Mouse (Mus musculus) liver, embryonic 15.5 days (tissue): ENCODE measurements around the gene Rcl1. TPM values are rescaled to one million over a fixed set of nuclear protein-coding genes. Genes with fewer than 3 reads are reported as not detected.

ENCODE experiments used
- ATAC-seq: fragments of 200-750 bp; cut with Nextera tagmentation; 2 replicates; pipeline ENCODE4 v1.8.0; 2017; ENCODE audit warnings: moderate number of reproducible peaks, mild to moderate bottlenecking, moderate library complexity; ENCODE audit not compliant: insufficient read depth
- H3K27ac ChIP-seq: fragments of 300-500 bp; sonication (generic); replicated peaks from 2 replicates; pipeline ENCODE4 v1.5.1; 2015; ENCODE audit warnings: mild to moderate bottlenecking, inconsistent platforms
- H3K27me3 ChIP-seq: fragments of 300-500 bp; sonication (generic); 2 replicates; pipeline ENCODE4 v1.6.1; 2015; ENCODE audit warnings: mild to moderate bottlenecking, inconsistent platforms
- H3K36me3 ChIP-seq: fragments of 300-500 bp; sonication (generic); replicated peaks from 2 replicates; pipeline ENCODE4 v1.6.1; 2015; ENCODE audit warnings: moderate library complexity, mild to moderate bottlenecking, inconsistent platforms
- H3K4me1 ChIP-seq: fragments of 300-500 bp; sonication (generic); replicated peaks from 2 replicates; pipeline ENCODE4 v1.6.1; 2015; ENCODE audit warnings: inconsistent platforms
- H3K4me2 ChIP-seq: fragments of 300-500 bp; sonication (generic); 2 replicates; pipeline ENCODE4 v1.6.1; 2015; ENCODE audit warnings: moderate library complexity, mild to moderate bottlenecking, inconsistent platforms
- H3K4me3 ChIP-seq: fragments of 300-500 bp; sonication (generic); replicated peaks from 2 replicates; pipeline ENCODE4 v1.5.1; 2015; ENCODE audit warnings: mild to moderate bottlenecking, inconsistent platforms
- H3K9ac ChIP-seq: fragments of 300-500 bp; sonication (generic); 2 replicates; pipeline ENCODE4 v1.6.1; 2015; ENCODE audit warnings: moderate library complexity, mild to moderate bottlenecking, inconsistent platforms
- H3K9me3 ChIP-seq: fragments of 300-500 bp; sonication (generic); replicated peaks from 2 replicates; pipeline ENCODE4 v1.6.1; 2016; ENCODE audit warnings: inconsistent platforms
- WGBS: fragments of 180-500 bp; shearing (Covaris S2); methylation state at CpG from one replicate; pipeline ENCODE4 v1.1.7; 2015; ENCODE audit warnings: mixed read lengths; ENCODE audit not compliant: insufficient replicate concordance; 5-methylcytosine and 5-hydroxymethylcytosine counted together
- polyA plus RNA-seq: library from polyadenylated mRNA; unstranded; fragments of >200 nt; fragmentation: Nextera tagmentation; extraction: Ambion mirVana; gene quantifications from 2 replicates; pipeline ENCODE4 v1.2.1, GENCODE M21; 2015

The Rcl1 gene
- polyA plus RNA-seq, 1 experiment from 2014 or later = 65.8 TPM

- H3K27me3 ChIP-seq = no peaks in the 10 kb centered on the region
- no peak overlapping the region for H3K4me3 ChIP-seq
- peaks cover 13% of the 10 kb centered on the region for H3K36me3 ChIP-seq
- H3K27ac ChIP-seq = no peak overlapping the region
- H3K4me1 ChIP-seq = no peaks in the 10 kb centered on the region; the same call in 1 of the 2 replicates
- no peaks in the 10 kb centered on the region for H3K9me3 ChIP-seq
- H3K4me2 ChIP-seq = no peak overlapping the region
- H3K9ac ChIP-seq = no peak overlapping the region
- WGBS = 61% methylated on average over 2 of the region's 2 CpGs
- ATAC-seq = no peak
Observed at GRCm38 (mm10) chr19:29151443-29151842, 50.3 kb downstream of the Rcl1 start.

DNA sequence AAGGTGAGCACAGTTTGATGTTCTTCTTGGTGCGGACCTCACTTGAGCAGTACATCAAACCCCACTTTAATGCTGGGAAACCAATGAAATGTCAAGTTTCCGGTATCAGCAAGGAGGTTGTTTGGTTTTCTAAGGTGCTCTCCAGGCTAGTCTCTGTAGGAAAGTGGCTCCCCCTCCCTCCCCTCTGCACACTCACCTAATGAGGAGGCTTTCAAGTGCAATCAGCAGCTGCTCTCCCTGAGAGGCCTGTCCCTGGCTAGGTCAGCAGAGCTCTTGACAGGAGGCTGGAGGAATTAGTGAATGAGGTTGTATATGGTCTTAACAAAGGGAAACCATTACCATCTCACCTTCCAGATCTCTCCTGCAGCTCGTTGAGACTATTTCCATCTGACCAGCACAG lies 54.4 kb downstream of the Rcl1 start:
- H3K4me2 ChIP-seq = no peak overlapping the region
- H3K9me3 ChIP-seq = no peaks in the 10 kb centered on the region
- H3K27ac ChIP-seq = no peak overlapping the region
- no peaks in the 10 kb centered on the region for H3K27me3 ChIP-seq
- H3K9ac ChIP-seq = no peak overlapping the region
- no peaks in the 10 kb centered on the region for H3K36me3 ChIP-seq
- no peak for ATAC-seq
- no peaks in the 10 kb centered on the region; the same call in 1 of the 2 replicates for H3K4me1 ChIP-seq
- 68% methylated on average over 3 of the region's 3 CpGs for WGBS
- H3K4me3 ChIP-seq = no peak overlapping the region

GRCm38 (mm10) chr19:29156417-29156816 lies 55.2 kb downstream of the Rcl1 start:
- Histone ChIP-seq H3K4me2 (no peak overlapping the region), H3K36me3 (no peaks in the 10 kb centered on the region), H3K27ac (no peak overlapping the region), H3K4me3 (no peak overlapping the region), H3K27me3 (no peaks in the 10 kb centered on the region), H3K9me3 (no peaks in the 10 kb centered on the region), H3K9ac (no peak overlapping the region), H3K4me1 (no peaks in the 10 kb centered on the region; the same call in 1 of the 2 replicates)
- 41% methylated on average over 3 of the region's 3 CpGs for WGBS
- ATAC-seq = no peak

GRCm38 (mm10) chr19:29157678-29158466 lies 56.7 kb downstream of the Rcl1 start:
- Histone ChIP-seq H3K4me3 (no peak overlapping the region), H3K4me1 (no peaks in the 10 kb centered on the region; the same call in 1 of the 2 replicates), H3K27ac (no peak overlapping the region), H3K27me3 (no peaks in the 10 kb centered on the region), H3K9me3 (no peaks in the 10 kb centered on the region), H3K9ac (no peak overlapping the region), H3K4me2 (no peak overlapping the region), H3K36me3 (no peaks in the 10 kb centered on the region)
- no peak for ATAC-seq
- 62% methylated on average over 5 of the region's 5 CpGs for WGBS

DNA sequence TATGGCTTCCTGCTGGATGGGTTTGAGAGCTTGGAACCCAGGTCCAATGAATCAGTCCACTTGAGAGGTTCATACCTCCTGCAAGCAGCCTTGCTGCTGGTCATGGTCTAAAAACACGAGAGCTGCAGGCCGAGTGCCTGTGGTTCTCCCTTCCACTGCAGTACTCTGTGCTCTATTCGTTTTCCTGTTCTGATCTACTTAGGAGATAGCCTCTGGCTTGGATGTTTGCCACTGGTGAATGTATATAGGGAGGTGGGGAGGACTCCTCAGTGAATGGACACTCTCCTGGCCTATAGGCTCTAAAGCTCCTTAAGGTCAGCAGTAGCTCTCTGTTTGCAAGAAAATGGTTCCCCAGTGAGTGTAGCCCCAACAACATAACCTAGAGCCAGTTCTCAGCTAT lies 57.3 kb downstream of the Rcl1 start:
- ATAC-seq = no peak
- Histone ChIP-seq H3K27ac (no peak overlapping the region), H3K36me3 (no peaks in the 10 kb centered on the region), H3K4me2 (no peak overlapping the region), H3K9ac (no peak overlapping the region), H3K4me3 (no peak overlapping the region), H3K9me3 (no peaks in the 10 kb centered on the region), H3K27me3 (no peaks in the 10 kb centered on the region), H3K4me1 (no peaks in the 10 kb centered on the region; the same call in 1 of the 2 replicates)
- WGBS = 39% methylated on average over 3 of the region's 3 CpGs

GRCm38 (mm10) chr19:29163817-29164527 lies 62.8 kb downstream of the Rcl1 start:
- Histone ChIP-seq H3K36me3 (no peaks in the 10 kb centered on the region), H3K9me3 (no peaks in the 10 kb centered on the region), H3K4me1 (peaks cover 2% of the 10 kb centered on the region; the same call in 1 of the 2 replicates), H3K4me2 (no peak overlapping the region), H3K4me3 (no peak overlapping the region), H3K27ac (no peak overlapping the region), H3K9ac (no peak overlapping the region), H3K27me3 (no peaks in the 10 kb centered on the region)
- no peak for ATAC-seq
- WGBS = 64% methylated on average over 4 of the region's 4 CpGs

GRCm38 (mm10) chr19:29164528-29165166 lies 63.5 kb downstream of the Rcl1 start:
- no peaks in the 10 kb centered on the region for H3K9me3 ChIP-seq

DNA sequence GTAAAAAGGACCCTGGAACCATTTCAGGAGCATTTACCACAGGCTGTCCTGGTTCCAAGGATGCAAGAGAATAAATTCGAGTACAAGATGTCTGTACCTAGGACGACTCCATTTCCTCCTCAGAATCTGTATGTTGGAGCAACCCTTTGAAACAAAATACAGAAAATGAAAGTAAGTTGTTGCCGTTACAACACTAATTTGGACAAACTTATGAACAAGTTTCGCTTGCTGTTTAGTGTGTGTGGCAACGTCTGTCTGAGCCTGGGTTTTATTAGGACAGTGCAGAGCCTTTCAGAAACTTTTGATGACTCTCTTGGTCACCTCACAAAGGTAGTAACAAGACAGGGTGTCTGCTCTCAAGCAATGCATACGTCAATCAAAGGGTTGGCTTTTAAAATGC lies 66.8 kb downstream of the Rcl1 start:
- Histone ChIP-seq H3K9ac (no peak overlapping the region), H3K4me2 (no peak overlapping the region), H3K9me3 (no peaks in the 10 kb centered on the region), H3K4me3 (no peak overlapping the region), H3K36me3 (no peaks in the 10 kb centered on the region), H3K27me3 (no peaks in the 10 kb centered on the region), H3K27ac (no peak overlapping the region), H3K4me1 (peaks cover 2% of the 10 kb centered on the region; the same call in 1 of the 2 replicates)
- WGBS = 64% methylated on average over 6 of the region's 6 CpGs
- ATAC-seq = no peak

More at GRCm38 (mm10) chr19:29164528-29165166, 63.5 kb downstream of the Rcl1 start:
- Histone ChIP-seq H3K4me3 (no peak overlapping the region), H3K4me2 (no peak overlapping the region), H3K27ac (no peak overlapping the region), H3K4me1 (peaks cover 2% of the 10 kb centered on the region; the same call in 1 of the 2 replicates), H3K27me3 (no peaks in the 10 kb centered on the region), H3K9ac (no peak overlapping the region), H3K36me3 (no peaks in the 10 kb centered on the region)
- 59% methylated on average over 7 of the region's 7 CpGs for WGBS
- no peak for ATAC-seq

DNA sequence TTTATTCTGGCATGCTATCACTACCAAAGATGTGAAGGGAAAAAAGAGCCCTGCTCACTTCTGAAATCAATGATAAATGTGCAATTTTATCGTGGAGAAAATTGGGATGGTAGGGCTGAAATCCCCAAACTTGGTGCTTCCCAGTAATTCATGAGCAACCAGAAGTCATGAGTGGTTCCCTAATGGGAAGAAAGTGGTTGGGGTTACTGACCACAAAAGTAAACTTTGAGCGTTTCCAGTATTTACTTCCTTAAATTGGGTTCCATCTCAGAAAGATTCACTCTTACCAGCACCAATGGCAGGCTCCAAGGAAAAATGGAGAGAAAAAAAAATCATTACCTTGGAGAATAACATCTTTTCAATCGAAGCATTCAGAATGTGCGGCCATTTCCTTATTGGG lies 79.2 kb downstream of the Rcl1 start:
- Histone ChIP-seq H3K4me3 (no peak overlapping the region), H3K27ac (no peak overlapping the region), H3K27me3 (no peaks in the 10 kb centered on the region), H3K36me3 (no peaks in the 10 kb centered on the region), H3K9ac (no peak overlapping the region), H3K9me3 (no peaks in the 10 kb centered on the region), H3K4me2 (no peak overlapping the region), H3K4me1 (peaks cover 4% of the 10 kb centered on the region; the same call in 1 of the 2 replicates)
- 50% methylated on average over 4 of the region's 4 CpGs for WGBS
- no peak for ATAC-seq

GRCm38 (mm10) chr19:29182166-29182565 lies 81.0 kb downstream of the Rcl1 start:
- Histone ChIP-seq H3K4me2 (no peak overlapping the region), H3K36me3 (no peaks in the 10 kb centered on the region), H3K27ac (no peak overlapping the region), H3K9ac (no peak overlapping the region), H3K4me1 (peaks cover 22% of the 10 kb centered on the region), H3K27me3 (no peaks in the 10 kb centered on the region), H3K4me3 (no peak overlapping the region), H3K9me3 (no peaks in the 10 kb centered on the region)
- no peak for ATAC-seq
- 61% methylated on average over 5 of the region's 5 CpGs for WGBS

- Histone ChIP-seq H3K9ac (no peak overlapping the region), H3K4me2 (no peak overlapping the region), H3K4me3 (no peak overlapping the region), H3K36me3 (no peaks in the 10 kb centered on the region), H3K27me3 (no peaks in the 10 kb centered on the region), H3K9me3 (no peaks in the 10 kb centered on the region), H3K4me1 (peaks cover 26% of the 10 kb centered on the region), H3K27ac (no peak overlapping the region)
- ATAC-seq = no peak
- 40% methylated on average over 7 of the region's 7 CpGs for WGBS
Observed at GRCm38 (mm10) chr19:29185122-29185521, 83.9 kb downstream of the Rcl1 start.
